Mouse (Mus musculus): Measurements from ENCODE around the gene Obscn. TPM values are rescaled to one million over a fixed set of nuclear protein-coding genes. Genes with fewer than 3 reads are reported as not detected.

Obscn gene
- total and polyA plus RNA-seq, 3 experiments, result 0.09 to 0.13 (median 0.13) TPM

DNA sequence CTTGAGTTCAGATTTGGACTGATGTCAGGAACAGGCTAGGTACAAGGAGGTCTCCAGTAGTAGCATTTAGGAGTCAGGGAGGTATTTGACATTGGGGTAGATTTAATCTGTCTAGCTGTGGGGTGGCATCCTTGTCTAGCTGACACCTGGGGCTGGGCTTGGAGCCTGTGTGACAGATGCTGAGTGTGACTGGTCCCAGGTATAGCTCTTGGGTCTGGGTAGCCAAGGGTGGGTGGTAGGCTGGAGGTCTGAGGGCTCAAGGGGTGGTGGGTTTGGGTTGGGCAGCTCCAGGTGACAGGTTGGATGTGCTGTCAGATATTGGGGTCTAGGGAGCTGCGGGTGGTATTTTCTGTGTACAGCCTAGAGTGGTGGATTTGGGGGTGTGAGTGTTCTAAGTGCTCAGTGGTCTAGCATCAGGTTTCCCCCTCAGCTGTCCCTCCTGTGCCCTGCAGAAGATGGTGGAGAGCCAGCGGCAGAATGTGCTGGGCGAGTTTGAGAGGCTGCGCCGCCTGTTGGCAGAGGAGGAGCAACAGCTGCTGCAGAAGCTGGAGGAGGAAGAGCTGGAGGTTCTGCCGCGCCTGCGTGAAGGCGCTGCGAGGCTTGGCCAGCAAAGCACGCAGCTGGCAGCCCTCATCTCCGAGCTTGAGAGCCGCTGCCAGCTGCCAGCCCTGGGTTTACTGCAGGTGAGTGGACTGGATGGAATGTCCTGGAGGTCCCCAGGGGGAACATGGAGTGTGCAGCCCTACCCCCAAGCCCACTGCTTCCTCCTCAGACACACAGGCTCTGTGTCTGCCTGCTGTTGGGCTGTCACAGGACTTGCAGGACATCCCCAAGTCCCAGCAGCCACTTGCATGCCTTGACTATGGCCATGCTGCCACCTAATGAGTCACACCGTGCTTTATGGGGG, 154.4 kb downstream of the Obscn start:
- peak; percentile 94 for DNase-seq (ENCODE audit: extremely low read depth)

DNA sequence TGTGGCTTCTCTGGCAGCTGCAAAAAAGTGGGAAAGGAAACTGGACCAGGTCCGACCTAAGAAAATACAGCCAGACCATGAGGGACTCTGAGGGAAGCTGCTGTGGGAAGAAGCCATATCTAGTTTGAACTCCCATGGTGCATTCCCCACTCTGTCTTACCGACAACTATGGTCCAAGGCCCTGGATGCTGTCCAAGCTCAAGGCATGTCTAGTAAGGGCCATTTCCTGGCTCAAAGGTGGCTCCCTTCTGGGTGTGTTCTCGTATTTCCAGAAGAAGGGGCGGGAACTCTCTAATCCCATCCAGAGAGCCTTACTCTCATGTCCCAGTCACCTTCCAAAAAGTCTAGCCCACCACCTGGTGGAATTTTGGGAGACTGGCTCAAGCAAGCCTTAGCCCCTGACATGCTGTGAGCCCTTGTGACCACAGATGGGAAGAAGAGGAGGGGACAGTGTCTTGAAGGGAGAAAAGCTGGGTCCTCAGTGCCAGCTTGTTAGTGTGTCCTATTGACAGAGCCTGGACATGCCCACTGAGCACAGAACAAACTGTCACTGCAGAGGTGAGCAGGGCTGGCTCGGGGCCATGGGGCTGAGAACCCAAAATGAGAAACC, 155.7 kb downstream of the Obscn start:
- no peak for DNase-seq (ENCODE audit: extremely low read depth)
- Histone ChIP-seq H3K36me3 (replicated peaks in 1 of 2; ENCODE audit: control insufficient read depth in 1 of 2, insufficient read depth in 1 of 2, low read length in 1 of 2) (peaks cover 29 to 56% of the 10 kb centered on the region in 2 experiments), H3K9ac (ENCODE audit: insufficient read depth, low read depth) (peak overlapping the region; percentile 86), H3K9me3 (replicated peaks; ENCODE audit: low read length) (no peaks in the 10 kb centered on the region), H3K4me1 (ENCODE audit: control insufficient read depth in 1 of 2, insufficient read depth in 2 of 2) (peaks cover 25 to 55% of the 10 kb centered on the region in 2 experiments), H3K79me2 (replicated peaks; ENCODE audit: control insufficient read depth, extremely low read depth, insufficient read depth, poor library complexity, severe bottlenecking) (peaks cover 50% of the 10 kb centered on the region), H3K27ac (ENCODE audit: insufficient read depth, low read depth) (no peak overlapping the region), H3K27me3 (replicated peaks) (no peaks in the 10 kb centered on the region), H3K4me2 (ENCODE audit: insufficient read depth, low read depth, poor library complexity, severe bottlenecking) (peak overlapping the region; percentile 64), H3K4me3 (replicated peaks in 1 of 3; ENCODE audit: low read depth in 2 of 3, low read length in 2 of 3, poor library complexity in 1 of 3) (peak overlapping the region in 2 of 3 experiments; percentile 70 to 99)
- in situ Hi-C loops (cut with MboI; ENCODE audit: low pct_ligation_motif_present, low pct_unique_long_range_greater_than_20kb, low sequenced_read_pairs) (no loop called here), dilution Hi-C loops (cut with MboI; ENCODE audit: extremely low pct_ligation_motif_present, extremely low pct_unique_long_range_greater_than_20kb, low sequenced_read_pairs) (no loop called here)
- no peak for TF ChIP-seq ZKSCAN1 (IDR thresholded peaks at IDR 0.05; ENCODE audit: borderline replicate concordance, low read depth, low read length)
- no peak for TF ChIP-seq ZNF384 (IDR thresholded peaks at IDR 0.05; ENCODE audit: low read depth, low read length)
- no peak for TF ChIP-seq POLR2AphosphoS2 (IDR thresholded peaks at IDR 0.05; ENCODE audit: low read depth, low read length)
- TF ChIP-seq JUND (conservative IDR thresholded peaks at IDR 0.05; ENCODE audit: low read depth, low read length), result no peak
- TF ChIP-seq TBP (conservative IDR thresholded peaks at IDR 0.05; ENCODE audit: low read depth, low read length), result no peak
- TF ChIP-seq UBTF (IDR thresholded peaks at IDR 0.05; ENCODE audit: low read depth, low read length), result no peak

More for the DNA sequence above, 154.4 kb downstream of the Obscn start:
- Histone ChIP-seq H3K4me2 (ENCODE audit: insufficient read depth, low read depth, poor library complexity, severe bottlenecking) (peak overlapping the region; percentile 43), H3K36me3 (replicated peaks in 1 of 2; ENCODE audit: control insufficient read depth in 1 of 2, insufficient read depth in 1 of 2, low read length in 1 of 2) (peaks cover 40 to 66% of the 10 kb centered on the region in 2 experiments), H3K79me2 (replicated peaks; ENCODE audit: control insufficient read depth, extremely low read depth, insufficient read depth, poor library complexity, severe bottlenecking) (peaks cover 45% of the 10 kb centered on the region), H3K27ac (ENCODE audit: insufficient read depth, low read depth) (peak overlapping the region; percentile 65), H3K4me1 (ENCODE audit: control insufficient read depth in 1 of 2, insufficient read depth in 2 of 2) (peaks cover 23 to 55% of the 10 kb centered on the region in 2 experiments), H3K9ac (ENCODE audit: insufficient read depth, low read depth) (no peak overlapping the region), H3K9me3 (replicated peaks; ENCODE audit: low read length) (no peaks in the 10 kb centered on the region), H3K4me3 (replicated peaks in 1 of 3; ENCODE audit: low read depth in 2 of 3, low read length in 2 of 3, poor library complexity in 1 of 3) (peak overlapping the region; percentile 7 to 30 (median 17)), H3K27me3 (replicated peaks) (no peaks in the 10 kb centered on the region)
- in situ Hi-C loops (cut with MboI; ENCODE audit: low pct_ligation_motif_present, low pct_unique_long_range_greater_than_20kb, low sequenced_read_pairs), result no loop called here
- peak; percentile 73 for TF ChIP-seq MYC (IDR thresholded peaks at IDR 0.05; ENCODE audit: low read depth, low read length)
- no peak for TF ChIP-seq POLR2A (IDR thresholded peaks at IDR 0.05; ENCODE audit: low read depth, low read length)
- TF ChIP-seq RAD21 (IDR thresholded peaks at IDR 0.05; ENCODE audit: low read depth, low read length), result peak; percentile 50
- TF ChIP-seq NELFE (IDR thresholded peaks at IDR 0.05; ENCODE audit: low read depth, low read length), result peak; percentile 47; the same call in 1 of the 2 replicates
- TF ChIP-seq SIN3A (IDR thresholded peaks at IDR 0.05; ENCODE audit: low read length), result no peak
- TF ChIP-seq HCFC1 (IDR thresholded peaks at IDR 0.05; ENCODE audit: low read depth, low read length), result no peak; the same call in 1 of the 2 replicates
- TF ChIP-seq TCF12 (IDR thresholded peaks at IDR 0.05; ENCODE audit: low read depth, low read length), result peak; percentile 92
- TF ChIP-seq ETS1 (conservative IDR thresholded peaks at IDR 0.05; ENCODE audit: low read depth, low read length), result peak; percentile 93
- no peak for TF ChIP-seq ZC3H11A (IDR thresholded peaks at IDR 0.05; ENCODE audit: low read depth, low read length)
- TF ChIP-seq JUND (conservative IDR thresholded peaks at IDR 0.05; ENCODE audit: low read depth, low read length), result no peak
- no peak for TF ChIP-seq MAFK (IDR thresholded peaks at IDR 0.05; ENCODE audit: insufficient replicate concordance, low read length)
- no peak for TF ChIP-seq USF2 (conservative IDR thresholded peaks at IDR 0.05; ENCODE audit: low read depth, low read length)
- peak; percentile 93 for TF ChIP-seq NRF1 (IDR thresholded peaks at IDR 0.05; ENCODE audit: low read depth, low read length)
- peak; percentile 58 to 94 for TF ChIP-seq CTCF (conservative IDR thresholded peaks at IDR 0.05 in 1 of 2, IDR thresholded peaks at IDR 0.05 in 1 of 2; ENCODE audit: low read depth in 2 of 2, low read length in 2 of 2)
- peak; percentile 89 for TF ChIP-seq BHLHE40 (IDR thresholded peaks at IDR 0.05; ENCODE audit: low read depth, low read length)
- peak; percentile 76 for TF ChIP-seq ELF1 (IDR thresholded peaks at IDR 0.05; ENCODE audit: low read depth, low read length)
- TF ChIP-seq CHD2 (IDR thresholded peaks at IDR 0.05; ENCODE audit: low read length), result peak; percentile 76
- peak; percentile 75 for TF ChIP-seq SMC3 (IDR thresholded peaks at IDR 0.05; ENCODE audit: low read depth, low read length)
- peak; percentile 64 for TF ChIP-seq EP300 (IDR thresholded peaks at IDR 0.05; ENCODE audit: low read length)
- TF ChIP-seq ZNF384 (IDR thresholded peaks at IDR 0.05; ENCODE audit: low read depth, low read length), result no peak
- 0 out of 2 replicates have a peak, but pooled peaks have one; percentile 61 for TF ChIP-seq MEF2A (IDR thresholded peaks at IDR 0.05; ENCODE audit: borderline replicate concordance, low read depth, low read length)
- TF ChIP-seq PAX5 (IDR thresholded peaks at IDR 0.05; ENCODE audit: low read length), result no peak
- TF ChIP-seq MAX (IDR thresholded peaks at IDR 0.05; ENCODE audit: low read length), result no peak; the same call in 1 of the 2 replicates
- dilution Hi-C loops (cut with MboI; ENCODE audit: extremely low pct_ligation_motif_present, extremely low pct_unique_long_range_greater_than_20kb, low sequenced_read_pairs), result no loop called here
